Mouse (Mus musculus) neural tube, embryonic 12.5 days (tissue): Measurements from ENCODE around the gene Hoxc6. TPM values are rescaled to one million over a fixed set of nuclear protein-coding genes. Genes with fewer than 3 reads are reported as not detected.

Experiments
- ATAC-seq: fragments of 200-750 bp; cut with Nextera tagmentation; 2 replicates; pipeline ENCODE4 v1.8.0; 2017; ENCODE audit warnings: low read depth, mild to moderate bottlenecking, moderate TSS enrichment, moderate library complexity; ENCODE audit not compliant: low FRiP score
- H3K27ac ChIP-seq: fragments of 300-500 bp; sonication (generic); 2 replicates; pipeline ENCODE4 v1.5.1; 2016
- H3K27me3 ChIP-seq: fragments of 300-500 bp; sonication (generic); replicated peaks from 2 replicates; pipeline ENCODE4 v1.6.1; 2016; ENCODE audit warnings: mild to moderate bottlenecking
- H3K36me3 ChIP-seq: fragments of 300-500 bp; sonication (generic); 2 replicates; pipeline ENCODE4 v1.6.1; 2016; ENCODE audit warnings: mild to moderate bottlenecking
- H3K4me1 ChIP-seq: fragments of 300-500 bp; sonication (generic); 2 replicates; pipeline ENCODE4 v1.6.1; 2016
- H3K4me2 ChIP-seq: fragments of 300-500 bp; sonication (generic); replicated peaks from 2 replicates; pipeline ENCODE4 v1.6.1; 2016; ENCODE audit warnings: mild to moderate bottlenecking
- H3K4me3 ChIP-seq: fragments of 300-500 bp; sonication (generic); 2 replicates; pipeline ENCODE4 v1.5.1; 2016
- H3K9ac ChIP-seq: fragments of 300-500 bp; sonication (generic); 2 replicates; pipeline ENCODE4 v1.6.1; 2016; ENCODE audit warnings: mild to moderate bottlenecking
- H3K9me3 ChIP-seq: fragments of 300-500 bp; sonication (generic); 2 replicates; pipeline ENCODE4 v1.6.1; 2016; ENCODE audit warnings: mild to moderate bottlenecking
- WGBS: fragments of 180-500 bp; shearing (Covaris S2); methylation state at CpG from one replicate; pipeline ENCODE4 v1.1.7; 2016; 5-methylcytosine and 5-hydroxymethylcytosine counted together
- polyA plus RNA-seq: library from polyadenylated mRNA; unstranded; fragments of >200 nt; fragmentation: Nextera tagmentation; extraction: Ambion mirVana; gene quantifications from 2 replicates; pipeline ENCODE4 v1.2.1, GENCODE M21; 2016

Gene Hoxc6
- polyA plus RNA-seq, 1 experiment from 2014 or later = 77.1 TPM

DNA sequence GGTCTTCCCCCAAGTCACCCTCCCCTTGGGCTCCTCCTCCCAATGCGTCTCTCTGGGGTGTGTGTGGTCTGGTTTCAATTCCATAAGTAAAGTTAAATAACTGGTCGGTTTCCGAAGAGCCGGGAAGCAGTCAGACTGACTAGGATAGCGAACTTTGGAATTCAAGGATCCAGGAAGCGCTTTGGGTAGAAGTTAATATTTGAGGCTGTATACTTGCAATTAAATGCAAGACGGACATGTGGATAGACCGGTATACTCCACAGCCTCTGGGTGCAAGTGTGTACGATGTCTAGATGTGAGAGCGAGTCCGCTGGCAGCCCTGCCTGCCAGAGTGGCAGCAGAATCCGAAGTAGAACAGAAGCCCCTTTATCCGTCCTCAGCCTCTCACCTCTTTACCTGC lies 35.6 kb upstream of the Hoxc6 start:
- Histone ChIP-seq H3K9me3 (no peaks in the 10 kb centered on the region), H3K9ac (peak overlapping the region; percentile 64), H3K4me3 (peak overlapping the region; percentile 56), H3K36me3 (no peaks in the 10 kb centered on the region), H3K27ac (no peak overlapping the region), H3K27me3 (peaks cover 88% of the 10 kb centered on the region), H3K4me1 (peaks cover 8% of the 10 kb centered on the region), H3K4me2 (peak overlapping the region; percentile 86)
- ATAC-seq = no peak
- 2% methylated on average over 13 of the region's 13 CpGs for WGBS

DNA sequence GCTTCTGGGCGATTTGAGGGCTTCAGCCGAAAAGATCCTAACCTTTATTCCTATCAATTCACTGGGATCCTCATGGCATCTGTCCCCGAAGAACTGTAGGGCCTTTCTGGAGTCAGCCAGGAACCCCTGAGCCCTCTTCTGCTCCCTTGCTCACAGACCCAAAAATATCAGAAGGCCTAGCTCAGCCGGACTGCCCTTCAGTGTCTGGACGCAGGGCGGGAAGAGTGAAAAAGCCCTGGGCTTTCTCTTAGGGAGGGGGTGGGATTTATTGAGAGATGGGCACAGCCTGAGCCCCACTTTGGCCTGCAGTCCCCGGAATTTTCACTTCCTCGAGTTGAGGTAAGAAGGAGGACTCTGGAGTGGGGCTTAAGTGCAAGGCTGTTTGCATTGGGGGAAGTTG lies 34.8 kb upstream of the Hoxc6 start:
- ATAC-seq = no peak
- WGBS = 3% methylated on average over 8 of the region's 8 CpGs
- H3K36me3 ChIP-seq = no peaks in the 10 kb centered on the region
- H3K4me3 ChIP-seq = peak overlapping the region; percentile 56
- H3K27me3 ChIP-seq = peaks cover 84% of the 10 kb centered on the region
- H3K9ac ChIP-seq = peak overlapping the region; percentile 64
- no peaks in the 10 kb centered on the region for H3K9me3 ChIP-seq
- peaks cover 8% of the 10 kb centered on the region for H3K4me1 ChIP-seq
- H3K4me2 ChIP-seq = peak overlapping the region; percentile 86
- peak overlapping the region; percentile 15; the same call in 1 of the 2 replicates for H3K27ac ChIP-seq

DNA sequence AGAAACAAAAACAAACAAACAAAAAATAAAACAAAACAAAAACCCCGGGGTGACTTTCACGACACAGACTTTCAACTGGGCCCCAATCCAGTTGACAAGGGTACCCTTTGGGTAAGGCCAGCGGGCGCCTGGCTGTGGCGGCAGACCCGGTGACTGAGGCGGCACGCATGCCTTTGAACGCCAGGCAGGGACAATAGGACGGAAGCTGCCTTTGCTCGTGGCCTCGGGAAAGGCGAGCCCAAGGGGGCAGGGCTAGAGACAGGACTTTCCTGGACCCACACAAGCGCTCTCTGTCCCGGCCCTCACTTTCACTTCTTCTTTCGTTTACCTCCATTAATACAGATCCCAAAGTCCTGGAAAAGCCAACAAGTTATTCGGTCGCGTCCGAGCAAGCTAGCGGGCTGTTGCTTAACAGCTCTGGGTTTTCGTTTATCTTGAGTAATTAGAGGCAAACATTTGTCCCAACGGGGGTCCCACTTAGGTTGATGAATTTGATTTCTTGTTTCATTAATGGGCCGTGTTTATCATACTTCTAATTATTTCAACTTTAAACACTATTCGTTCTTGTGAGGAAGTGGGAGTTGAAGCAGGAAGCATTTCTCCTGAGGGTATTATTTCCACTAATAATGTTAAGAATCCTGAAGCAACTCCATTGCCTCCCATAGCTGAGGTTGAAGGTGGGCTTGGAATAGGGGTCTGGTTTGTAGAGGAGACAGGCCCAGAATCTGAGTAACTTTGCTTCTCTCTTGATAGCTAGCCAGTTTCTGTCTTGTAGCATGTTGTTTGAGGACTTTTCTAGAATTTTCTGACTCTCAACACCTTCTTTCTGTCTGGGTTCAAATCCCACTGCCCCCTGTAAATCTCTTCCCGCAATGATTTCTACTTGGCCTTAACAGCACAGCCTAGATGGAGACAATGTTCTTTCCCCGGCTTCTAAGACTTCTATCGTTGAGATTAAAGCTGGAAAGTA lies 34.1 kb upstream of the Hoxc6 start:
- Histone ChIP-seq H3K4me2 (peak overlapping the region; percentile 86), H3K4me1 (peaks cover 8% of the 10 kb centered on the region), H3K27ac (peak overlapping the region; percentile 15; the same call in 1 of the 2 replicates), H3K9me3 (no peaks in the 10 kb centered on the region), H3K27me3 (peaks cover 85% of the 10 kb centered on the region), H3K4me3 (peak overlapping the region; percentile 56), H3K9ac (peak overlapping the region; percentile 64), H3K36me3 (no peaks in the 10 kb centered on the region)
- WGBS = 1% methylated on average over 28 of the region's 28 CpGs
- ATAC-seq = no peak

DNA sequence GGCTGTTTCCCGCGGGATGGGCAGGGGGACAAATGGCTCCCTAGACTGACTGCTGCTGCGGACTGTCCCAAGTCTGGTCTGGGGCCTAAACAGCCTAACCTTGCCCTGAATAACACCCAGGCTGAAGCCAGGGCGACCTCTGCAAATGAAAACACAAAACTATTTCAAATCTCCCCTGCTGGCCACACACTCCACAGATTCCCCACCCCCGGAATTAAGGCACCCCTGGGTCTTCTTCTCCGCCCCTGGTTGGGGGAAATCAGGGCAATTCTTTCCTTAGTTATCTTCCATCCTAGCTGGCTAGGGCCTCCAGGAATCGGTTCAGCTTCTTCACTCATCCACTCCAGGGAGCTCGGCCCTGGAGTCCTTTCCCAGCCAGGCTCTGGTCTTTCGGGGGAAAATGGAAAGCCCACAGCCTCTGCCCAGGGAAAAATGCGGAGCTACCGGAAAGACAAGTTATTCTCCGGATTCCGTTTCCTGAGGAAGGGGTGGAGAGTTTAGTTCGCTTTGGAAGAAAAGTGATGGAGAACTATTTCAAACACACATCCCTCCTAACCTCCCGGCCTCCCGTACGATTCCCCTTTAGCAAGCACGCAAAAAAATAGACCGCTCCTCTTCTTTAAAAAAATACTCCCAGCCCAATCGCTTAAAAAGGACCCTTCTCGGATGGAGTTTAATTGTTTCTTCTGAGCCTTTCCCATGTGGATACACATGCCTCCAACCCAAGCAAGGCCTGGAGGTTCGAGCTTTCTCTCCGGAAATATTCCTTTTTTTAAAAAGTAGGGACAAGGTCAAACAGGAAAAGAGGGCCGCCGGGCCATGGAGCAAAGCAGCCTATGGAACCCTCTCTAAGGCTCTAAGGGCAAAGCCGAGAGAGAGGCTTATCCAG lies 32.8 kb upstream of the Hoxc6 start:
- 3% methylated on average over 26 of the region's 26 CpGs for WGBS
- Histone ChIP-seq H3K4me2 (peak overlapping the region; percentile 86), H3K27me3 (peaks cover 83% of the 10 kb centered on the region), H3K27ac (peak overlapping the region; percentile 64; the same call in 1 of the 2 replicates), H3K9me3 (no peaks in the 10 kb centered on the region), H3K9ac (peak overlapping the region; percentile 64), H3K4me1 (peaks cover 8% of the 10 kb centered on the region), H3K36me3 (no peaks in the 10 kb centered on the region), H3K4me3 (peak overlapping the region; percentile 56)
- ATAC-seq = no peak

DNA sequence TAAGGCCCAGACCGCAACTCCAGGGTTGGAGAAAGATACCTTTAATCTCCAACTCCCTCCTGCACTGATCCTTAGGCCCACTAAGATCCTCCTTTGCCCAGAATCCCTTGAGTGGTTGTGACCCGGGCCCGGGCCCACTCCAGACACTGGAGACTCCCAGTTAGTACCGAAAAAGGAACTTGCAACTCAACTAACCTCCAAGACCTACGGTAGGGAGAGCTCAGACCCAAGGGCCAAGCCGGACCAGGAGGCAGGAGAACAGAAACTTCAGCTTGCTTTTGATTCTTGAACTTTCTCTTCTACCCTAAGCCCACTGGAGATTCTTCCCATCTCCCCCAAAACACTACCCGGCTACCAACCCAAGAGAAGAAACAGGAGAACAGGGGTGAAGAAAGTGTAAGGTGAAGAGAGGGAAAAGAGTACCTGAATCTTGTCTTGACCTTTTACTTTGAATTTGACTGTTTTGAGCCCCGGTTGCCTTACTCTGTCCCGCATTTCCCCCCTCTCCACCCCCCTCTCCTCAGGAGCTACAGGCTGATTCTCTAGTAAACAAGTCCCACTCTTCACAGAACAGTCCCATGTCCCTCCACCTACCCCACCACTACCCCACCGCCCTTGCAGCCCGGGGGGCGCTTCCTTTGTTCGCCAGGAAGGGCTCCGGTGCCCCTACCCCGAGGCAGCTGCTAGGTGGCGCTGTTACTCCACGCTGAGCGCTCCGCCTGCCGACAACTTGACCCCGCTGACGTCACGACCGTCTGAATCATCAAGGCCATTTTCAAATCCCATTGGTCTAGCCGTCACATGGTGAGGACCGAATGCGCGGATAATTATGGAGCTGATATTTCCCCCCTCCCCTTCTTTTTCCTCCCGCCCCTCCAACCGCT lies 31.9 kb upstream of the Hoxc6 start:
- ATAC-seq = peak; percentile 84
- 2% methylated on average over 30 of the region's 30 CpGs for WGBS

DNA sequence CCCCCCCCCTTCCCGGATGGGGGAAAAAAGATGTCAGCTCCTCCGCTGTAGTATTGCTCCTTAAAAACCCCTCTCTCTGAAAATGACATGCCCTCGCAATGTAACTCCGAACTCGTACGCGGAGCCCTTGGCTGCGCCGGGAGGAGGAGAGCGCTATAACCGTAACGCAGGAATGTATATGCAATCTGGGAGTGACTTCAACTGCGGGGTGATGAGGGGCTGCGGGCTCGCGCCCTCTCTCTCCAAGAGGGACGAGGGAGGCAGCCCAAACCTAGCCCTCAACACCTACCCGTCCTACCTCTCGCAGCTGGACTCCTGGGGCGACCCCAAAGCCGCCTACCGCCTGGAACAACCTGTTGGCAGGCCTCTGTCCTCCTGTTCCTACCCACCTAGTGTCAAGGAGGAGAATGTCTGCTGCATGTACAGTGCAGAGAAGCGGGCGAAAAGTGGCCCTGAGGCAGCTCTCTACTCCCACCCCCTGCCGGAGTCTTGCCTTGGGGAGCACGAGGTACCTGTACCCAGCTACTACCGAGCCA lies 31.2 kb upstream of the Hoxc6 start, which contains the start of gene Hoxc10:
Gene Hoxc10 (plus strand): TSS at position 21 of the 536 bp plus-strand sequence.
- Histone ChIP-seq H3K4me1 (peaks cover 8% of the 10 kb centered on the region), H3K9me3 (no peaks in the 10 kb centered on the region), H3K4me3 (peak within 1 kb of the TSS; percentile 56), H3K27me3 (peaks cover 74% of the 10 kb centered on the region), H3K9ac (peak within 1 kb of the TSS; percentile 100), H3K4me2 (peak within 1 kb of the TSS; percentile 86), H3K27ac (peak within 1 kb of the TSS; percentile 64), H3K36me3 (no peaks in the 10 kb centered on the region)
- 3% methylated on average over 27 of the region's 27 CpGs for WGBS
- peak; percentile 64 for ATAC-seq

More for the DNA sequence above, 31.9 kb upstream of the Hoxc6 start:
- H3K9me3 ChIP-seq = no peaks in the 10 kb centered on the region
- peaks cover 8% of the 10 kb centered on the region for H3K4me1 ChIP-seq
- no peaks in the 10 kb centered on the region for H3K36me3 ChIP-seq
- H3K9ac ChIP-seq = peak overlapping the region; percentile 100
- peak overlapping the region; percentile 86 for H3K4me2 ChIP-seq
- peak overlapping the region; percentile 64 for H3K27ac ChIP-seq
- peak overlapping the region; percentile 56 for H3K4me3 ChIP-seq
- H3K27me3 ChIP-seq = peaks cover 81% of the 10 kb centered on the region

DNA sequence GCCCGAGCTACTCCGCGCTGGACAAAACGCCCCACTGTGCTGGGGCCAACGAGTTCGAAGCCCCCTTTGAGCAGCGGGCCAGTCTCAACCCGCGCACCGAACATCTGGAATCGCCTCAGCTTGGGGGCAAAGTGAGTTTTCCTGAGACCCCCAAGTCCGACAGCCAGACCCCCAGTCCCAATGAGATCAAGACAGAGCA lies 30.8 kb upstream of the Hoxc6 start, which contains the start of gene Hoxc5:
Gene Hoxc5 (plus strand): TSS at position 132 of the 199 bp plus-strand sequence.
- ATAC-seq = no peak
- H3K9ac ChIP-seq = peak within 1 kb of the TSS; percentile 100
- peak within 1 kb of the TSS; percentile 64 for H3K27ac ChIP-seq
- no peaks in the 10 kb centered on the region for H3K36me3 ChIP-seq
- WGBS = 2% methylated on average over 12 of the region's 12 CpGs
- H3K9me3 ChIP-seq = no peaks in the 10 kb centered on the region
- H3K4me2 ChIP-seq = peak within 1 kb of the TSS; percentile 86
- H3K27me3 ChIP-seq = peaks cover 74% of the 10 kb centered on the region
- H3K4me3 ChIP-seq = peak within 1 kb of the TSS; percentile 56
- peaks cover 8% of the 10 kb centered on the region for H3K4me1 ChIP-seq

DNA sequence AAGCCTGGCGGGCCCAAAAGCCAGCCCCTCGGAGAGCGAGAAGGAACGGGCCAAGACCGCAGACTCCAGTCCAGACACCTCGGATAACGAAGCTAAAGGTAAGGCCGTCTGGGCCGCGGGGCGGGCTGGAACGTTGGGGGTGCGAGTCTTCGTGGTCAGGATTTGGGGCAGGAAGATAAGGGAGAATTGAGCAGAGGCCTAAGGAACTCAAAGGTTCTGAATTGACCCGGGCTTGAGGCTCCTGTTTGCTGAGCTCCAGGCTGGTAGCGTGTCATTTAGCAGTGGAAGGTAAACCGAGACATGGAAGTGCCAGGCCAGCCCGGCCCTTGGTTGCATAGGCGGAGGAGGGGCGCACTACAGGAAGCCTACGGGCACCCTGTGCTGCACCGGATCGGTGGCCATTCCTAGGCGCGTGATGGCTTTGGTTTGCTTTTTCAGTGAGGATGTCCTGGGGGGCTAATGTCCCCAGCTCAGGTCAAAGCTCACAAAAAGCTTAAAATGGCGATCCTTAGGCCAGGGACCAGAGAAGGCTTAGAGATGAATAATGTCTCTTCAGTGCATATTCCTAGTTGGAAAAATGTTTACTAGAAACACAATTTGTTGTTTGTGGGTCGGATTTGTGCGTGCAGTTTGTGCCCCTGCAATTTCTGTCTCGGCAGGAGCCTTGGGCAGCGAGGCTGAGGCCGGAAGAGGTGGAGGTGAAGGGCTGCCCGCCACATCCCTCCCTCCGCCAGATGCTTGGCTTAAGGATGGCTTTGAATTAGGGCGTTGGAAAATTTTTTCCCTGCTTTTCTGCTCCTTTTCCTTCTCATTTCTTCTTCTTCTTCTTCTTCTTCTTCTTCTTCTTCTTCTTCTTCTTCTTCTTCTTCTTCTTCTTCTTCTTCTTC lies 30.3 kb upstream of the Hoxc6 start:
- Histone ChIP-seq H3K36me3 (no peaks in the 10 kb centered on the region), H3K9me3 (no peaks in the 10 kb centered on the region), H3K27me3 (peaks cover 74% of the 10 kb centered on the region), H3K27ac (peak overlapping the region; percentile 64), H3K4me2 (peak overlapping the region; percentile 86), H3K9ac (peak overlapping the region; percentile 100), H3K4me1 (peaks cover 8% of the 10 kb centered on the region), H3K4me3 (peak overlapping the region; percentile 56)
- ATAC-seq = no peak
- under 1% methylated on average over 34 of the region's 34 CpGs for WGBS

DNA sequence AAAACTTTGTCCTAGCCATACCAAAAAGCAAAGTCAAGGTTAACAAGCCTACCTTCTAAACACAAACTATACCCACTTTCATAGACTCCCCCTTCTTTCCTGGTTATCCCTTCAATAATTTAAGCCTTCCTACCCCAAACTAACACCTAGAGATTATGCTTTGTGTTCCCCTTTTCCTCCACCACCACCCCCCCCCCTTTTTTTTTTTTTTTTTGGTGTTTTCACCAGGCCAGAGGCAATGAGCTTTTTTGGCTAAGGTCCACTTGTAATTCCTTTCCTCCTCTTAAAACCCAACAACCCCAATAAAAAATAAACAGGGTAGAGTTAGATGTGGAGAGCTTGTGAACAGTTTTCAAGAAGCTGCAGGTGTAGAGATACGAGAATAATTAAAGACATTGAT lies 28.8 kb upstream of the Hoxc6 start:
- Histone ChIP-seq H3K9me3 (no peaks in the 10 kb centered on the region), H3K4me2 (peak overlapping the region; percentile 86), H3K27me3 (peaks cover 75% of the 10 kb centered on the region), H3K4me1 (peaks cover 8% of the 10 kb centered on the region), H3K4me3 (peak overlapping the region; percentile 38), H3K27ac (no peak overlapping the region), H3K36me3 (no peaks in the 10 kb centered on the region), H3K9ac (peak overlapping the region; percentile 100)
- ATAC-seq = no peak
- WGBS = 26% methylated on average over 1 of the region's 1 CpGs

DNA sequence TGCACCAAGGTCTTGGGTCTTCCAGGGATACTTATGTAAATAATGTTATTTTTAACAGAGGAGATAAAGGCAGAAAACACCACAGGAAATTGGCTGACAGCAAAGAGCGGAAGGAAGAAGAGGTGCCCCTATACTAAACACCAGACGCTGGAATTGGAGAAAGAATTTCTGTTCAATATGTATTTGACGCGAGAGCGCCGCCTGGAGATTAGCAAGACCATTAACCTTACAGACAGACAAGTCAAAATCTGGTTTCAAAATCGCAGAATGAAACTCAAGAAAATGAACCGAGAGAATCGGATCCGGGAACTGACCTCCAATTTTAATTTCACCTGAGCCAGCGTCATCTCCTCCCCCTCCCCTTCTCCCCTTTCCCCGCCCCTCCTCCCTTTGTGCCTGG lies 27.3 kb upstream of the Hoxc6 start:
- peak overlapping the region; percentile 100 for H3K9ac ChIP-seq
- ATAC-seq = no peak
- H3K4me2 ChIP-seq = peak overlapping the region; percentile 86
- H3K27ac ChIP-seq = peak overlapping the region; percentile 57; the same call in 1 of the 2 replicates
- peaks cover 8% of the 10 kb centered on the region for H3K4me1 ChIP-seq
- H3K9me3 ChIP-seq = no peaks in the 10 kb centered on the region
- 2% methylated on average over 12 of the region's 12 CpGs for WGBS
- H3K4me3 ChIP-seq = peak overlapping the region; percentile 28
- H3K27me3 ChIP-seq = peaks cover 71% of the 10 kb centered on the region
- H3K36me3 ChIP-seq = no peaks in the 10 kb centered on the region
